Mouse (Mus musculus): ENCODE results near the gene Tmem88. TPM values are rescaled to one million over a fixed set of nuclear protein-coding genes. Genes with fewer than 3 reads are reported as not detected.

The Tmem88 gene
- 10 to 100 TPM; 22.5 to 23.7 TPM for total RNA-seq (2021)

- DNase-seq (ENCODE audit: low spot score) = peak; percentile 61
- intact Hi-C loops (cut with DNase I) = loop anchor here (5.0 kb wide), 1 partner anchor 301 kb away; the partner anchor contains the start of gene Per1
Measured at GRCm38 (mm10) chr11:69398059-69398458, at the start of gene Tmem88. Tmem88 (minus strand) TSS chr11:69398234.

DNA sequence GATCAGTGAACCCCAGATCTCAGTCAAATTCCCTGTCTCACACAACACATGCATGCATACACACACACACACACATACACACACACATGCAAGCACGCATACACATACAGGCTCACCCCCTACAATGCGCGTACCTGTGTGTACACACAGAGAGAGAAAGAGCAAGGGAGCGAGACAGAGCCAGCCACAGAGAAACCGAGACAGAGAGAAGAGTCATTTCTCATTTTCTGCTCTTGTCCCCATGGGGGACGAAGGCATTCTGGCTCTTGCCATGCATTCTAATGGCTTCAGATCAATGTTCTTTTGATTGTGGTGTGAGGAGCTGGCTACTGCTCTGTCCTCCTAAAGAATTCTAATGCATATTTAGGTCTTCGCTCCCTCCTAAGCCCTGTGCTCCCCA, 49.3 kb upstream of the Tmem88 start:
- DNase-seq (ENCODE audit: low spot score) = no peak
- intact Hi-C loops (cut with DNase I) = no loop called here

- intact Hi-C loops (cut with DNase I) = no loop called here
- no peak for DNase-seq (ENCODE audit: low spot score)
Measured at GRCm38 (mm10) chr11:69443328-69443727, 45.3 kb upstream of the Tmem88 start.

DNA sequence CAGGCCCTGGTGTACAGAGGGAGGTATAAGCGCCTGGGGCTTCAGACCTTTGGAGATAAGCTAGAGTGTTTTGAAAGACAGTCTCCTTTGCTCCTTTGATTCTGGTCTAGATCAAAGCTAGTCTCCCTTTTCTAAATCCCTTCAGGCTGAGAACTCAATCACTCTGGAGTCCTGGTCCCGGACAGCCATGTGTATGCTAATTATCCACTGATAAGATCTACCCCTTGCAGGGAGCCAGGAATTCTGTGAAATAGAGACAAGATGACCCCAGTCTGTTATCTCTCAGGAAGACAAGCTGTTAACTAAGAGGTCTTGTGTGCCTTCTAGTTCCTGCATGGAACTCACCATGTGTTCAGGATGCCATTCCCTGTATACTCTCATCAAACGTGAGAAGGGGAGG, 39.3 kb upstream of the Tmem88 start:
- intact Hi-C loops (cut with DNase I) = no loop called here
- no peak for DNase-seq (ENCODE audit: low spot score)

DNA sequence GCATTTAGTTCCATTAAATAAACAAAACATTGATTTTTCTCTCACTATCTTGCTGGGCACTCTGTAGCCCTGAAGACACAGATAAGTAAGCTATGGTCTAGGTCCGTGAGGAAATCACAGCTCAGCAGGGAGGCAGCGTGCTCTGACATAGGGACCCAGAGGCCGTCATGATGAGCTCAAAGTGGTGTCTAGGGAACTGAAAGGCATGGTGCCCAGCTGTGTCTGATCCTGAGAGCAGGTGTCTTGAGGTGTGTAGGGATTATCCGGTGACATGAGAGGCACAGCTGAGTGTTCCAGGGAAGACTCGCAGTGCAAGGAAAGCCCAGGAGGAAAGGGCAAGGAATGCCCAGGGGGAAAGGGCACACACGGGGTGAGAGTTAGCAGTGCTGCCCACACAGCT, 35.2 kb upstream of the Tmem88 start:
- intact Hi-C loops (cut with DNase I) = loop anchor here (2.0 kb wide), 1 partner anchor 160 kb away; no protein-coding TSS in a partner anchor

GRCm38 (mm10) chr11:69432640-69432982, 34.6 kb upstream of the Tmem88 start:
- no peak for DNase-seq (ENCODE audit: low spot score)
- intact Hi-C loops (cut with DNase I) = loop anchor here (1.0 to 2.0 kb wide), 3 partner anchors 32 to 160 kb away; no protein-coding TSS in a partner anchor

More for the DNA sequence above, 35.2 kb upstream of the Tmem88 start:
- no peak for DNase-seq (ENCODE audit: low spot score)

DNA sequence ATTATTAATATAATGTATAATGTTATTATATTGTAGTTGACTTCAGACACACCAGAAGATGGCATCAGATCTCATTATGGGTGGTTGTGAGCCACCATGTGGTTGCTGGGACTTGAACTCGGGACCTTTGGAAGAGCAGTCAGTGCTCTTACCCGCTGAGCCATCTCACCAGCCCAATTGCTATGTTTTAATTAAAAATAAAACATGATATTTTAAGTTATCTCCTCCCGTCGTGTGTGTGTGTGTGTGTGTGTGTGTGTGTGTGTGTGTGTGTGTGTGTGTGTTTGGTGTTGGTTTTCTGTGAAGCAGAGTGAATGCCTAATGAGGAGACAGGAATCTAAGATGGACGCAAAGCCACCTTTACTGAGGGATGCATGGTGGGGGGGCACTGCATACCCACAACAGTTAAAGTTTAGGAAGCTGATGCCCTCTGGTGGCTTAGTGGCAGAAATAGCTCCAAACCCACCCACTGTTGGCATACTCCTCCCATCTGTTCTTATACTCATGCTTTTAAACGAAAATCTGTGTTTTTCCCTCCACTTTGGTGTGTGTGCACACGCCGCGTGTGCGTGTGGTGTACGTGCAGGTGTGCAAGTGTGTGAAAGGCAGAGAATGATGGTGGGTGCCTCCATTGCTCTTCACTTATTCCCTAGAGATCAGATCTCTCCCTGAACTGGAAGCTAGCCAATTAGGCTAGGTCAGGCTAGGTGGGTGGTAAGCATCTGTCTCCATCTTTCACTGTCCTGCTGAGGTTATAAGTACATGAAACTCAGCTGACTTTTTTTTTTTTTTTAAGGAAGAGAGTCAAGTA, 34.0 kb upstream of the Tmem88 start:
- intact Hi-C loops (cut with DNase I) = loop anchor here (1.0 to 2.0 kb wide), 3 partner anchors 32 to 159 kb away; no protein-coding TSS in a partner anchor
- DNase-seq (ENCODE audit: low spot score) = peak; percentile 52

GRCm38 (mm10) chr11:69430631-69431030, 32.6 kb upstream of the Tmem88 start:
- no peak for DNase-seq (ENCODE audit: low spot score)
- intact Hi-C loops (cut with DNase I) = no loop called here

GRCm38 (mm10) chr11:69429313-69429712, 31.3 kb upstream of the Tmem88 start:
- intact Hi-C loops (cut with DNase I) = no loop called here
- DNase-seq (ENCODE audit: low spot score) = no peak

DNA sequence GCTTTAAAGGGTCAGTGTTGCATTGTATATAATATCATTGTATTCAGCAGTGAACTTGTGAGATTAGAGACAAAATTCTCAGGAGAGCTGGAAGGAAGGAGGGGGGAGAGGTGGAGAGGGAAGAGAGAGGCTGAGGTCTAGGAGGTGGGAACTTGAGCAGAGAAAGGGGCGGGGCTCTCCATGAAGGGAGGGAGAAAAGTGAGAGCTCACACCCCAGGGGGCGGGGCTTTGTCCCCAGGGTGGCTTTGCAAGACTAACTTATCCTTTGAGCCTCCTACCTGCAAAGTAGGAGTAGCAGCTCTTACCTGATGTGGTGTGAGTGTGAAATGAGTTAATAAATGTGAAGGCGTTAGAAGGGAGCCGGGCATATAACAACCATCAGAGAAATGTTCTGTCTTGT, 30.7 kb upstream of the Tmem88 start:
- intact Hi-C loops (cut with DNase I) = no loop called here
- DNase-seq (ENCODE audit: low spot score) = no peak

- intact Hi-C loops (cut with DNase I) = no loop called here
Measured at GRCm38 (mm10) chr11:69426246-69426645, 28.2 kb upstream of the Tmem88 start.

GRCm38 (mm10) chr11:69423885-69424284, 25.9 kb upstream of the Tmem88 start:
- DNase-seq (ENCODE audit: low spot score) = no peak
- intact Hi-C loops (cut with DNase I) = no loop called here

More at GRCm38 (mm10) chr11:69426246-69426645, 28.2 kb upstream of the Tmem88 start:
- DNase-seq (ENCODE audit: low spot score) = no peak

- intact Hi-C loops (cut with DNase I) = no loop called here
Measured at GRCm38 (mm10) chr11:69422842-69423241, 24.8 kb upstream of the Tmem88 start.

GRCm38 (mm10) chr11:69421131-69421977, 23.3 kb upstream of the Tmem88 start:
- no peak for DNase-seq (ENCODE audit: low spot score)

More at GRCm38 (mm10) chr11:69422842-69423241, 24.8 kb upstream of the Tmem88 start:
- DNase-seq (ENCODE audit: low spot score) = no peak

GRCm38 (mm10) chr11:69420554-69421000, 22.5 kb upstream of the Tmem88 start:
- DNase-seq (ENCODE audit: low spot score) = no peak
- intact Hi-C loops (cut with DNase I) = no loop called here

More at GRCm38 (mm10) chr11:69421131-69421977, 23.3 kb upstream of the Tmem88 start:
- intact Hi-C loops (cut with DNase I) = no loop called here

DNA sequence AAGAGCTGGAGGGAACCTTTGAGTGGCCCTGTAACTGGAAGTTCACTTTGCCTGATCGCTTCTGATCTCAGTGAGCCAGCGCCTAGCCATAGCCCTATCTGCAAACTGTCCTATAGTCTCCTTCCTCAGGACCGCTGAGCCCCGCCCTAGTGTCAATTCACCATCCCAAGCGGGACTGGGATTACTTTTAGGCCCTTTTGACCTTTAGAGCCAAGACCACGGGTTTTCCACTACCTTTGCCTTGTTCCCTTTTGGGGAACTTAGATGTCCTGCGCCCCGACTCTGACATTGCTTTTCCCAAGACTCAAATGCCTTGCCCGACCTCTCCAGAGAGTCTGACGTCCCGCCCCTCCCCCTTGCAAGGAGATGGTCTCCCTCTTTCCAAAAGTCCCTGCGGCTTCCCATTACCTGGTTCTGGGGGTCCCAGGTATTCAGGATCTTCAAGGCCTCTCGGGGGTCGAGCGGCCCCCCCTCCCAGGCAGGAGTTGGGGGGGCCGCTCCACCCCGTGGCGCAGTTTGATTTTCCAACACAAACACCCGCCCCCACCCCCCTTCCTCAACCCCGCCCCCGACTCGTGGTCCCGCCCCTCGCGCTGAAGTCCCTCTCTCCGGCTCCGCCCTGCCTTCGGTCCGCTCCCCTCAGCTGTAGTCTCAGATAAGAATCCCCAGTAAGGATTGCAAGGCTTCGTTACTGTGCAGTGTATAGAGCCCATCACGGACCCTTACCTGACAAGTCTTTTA, 21.9 kb upstream of the Tmem88 start:
- no peak for DNase-seq (ENCODE audit: low spot score)

DNA sequence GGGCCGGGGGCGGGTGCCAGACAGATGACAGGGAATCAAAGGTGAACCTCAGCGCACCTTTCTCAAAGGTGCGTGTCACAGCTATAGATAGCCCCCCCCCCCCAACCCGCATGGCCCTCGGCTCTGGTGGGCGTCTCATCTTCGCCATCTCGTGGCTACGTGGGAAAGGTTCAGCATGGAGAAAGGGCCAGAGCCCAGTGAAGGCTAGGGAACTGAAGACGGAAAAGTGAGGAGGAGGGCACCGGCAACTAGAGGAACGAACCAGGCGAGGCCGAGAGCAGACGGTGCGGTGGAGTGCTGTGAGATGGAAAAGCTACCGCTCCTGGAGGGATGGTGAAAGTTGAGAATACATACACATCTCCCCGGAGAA, 21.4 kb upstream of the Tmem88 start:
- intact Hi-C loops (cut with DNase I) = no loop called here
- no peak for DNase-seq (ENCODE audit: low spot score)

More for the DNA sequence above, 21.9 kb upstream of the Tmem88 start:
- intact Hi-C loops (cut with DNase I) = no loop called here

- intact Hi-C loops (cut with DNase I) = loop anchor here (1.0 kb wide), 1 partner anchor 8 kb away; no protein-coding TSS in a partner anchor
- peak; percentile 93 for DNase-seq (ENCODE audit: low spot score)
Measured at GRCm38 (mm10) chr11:69418481-69419442, 20.7 kb upstream of the Tmem88 start.

All from heart, postnatal 25 days (tissue).